ENCODE assay signal across 8 mouse cellular contexts in the genomic region with DNA sequence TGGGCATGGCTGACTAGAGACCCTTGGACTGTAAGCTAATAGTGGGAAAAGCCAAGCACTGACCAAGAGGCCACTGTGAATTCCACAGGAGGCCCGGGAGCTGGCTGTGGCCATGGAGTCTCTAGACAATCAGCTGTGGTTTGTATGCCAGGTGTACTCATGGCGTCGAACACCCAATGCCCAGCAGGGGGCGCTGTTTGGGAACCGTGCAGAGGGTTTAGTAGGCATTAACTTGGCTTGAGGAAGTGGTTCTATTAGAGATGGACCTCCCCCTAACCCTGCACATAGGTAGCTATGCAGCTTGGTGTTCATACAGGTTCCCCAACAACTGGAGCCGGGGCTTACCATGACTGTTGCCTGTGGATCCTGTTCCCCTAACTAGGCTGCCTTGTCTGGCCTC. TPM values are rescaled to one million over a fixed set of nuclear protein-coding genes. Genes with fewer than 3 reads are reported as not detected.
DNase-seq lines count a peak whose midpoint lies in the region; ATAC-seq and TF ChIP-seq lines count a peak whose summit lies in the region.

No protein-coding gene starts in this region.

- H3K27me3 ChIP-seq in ES-Bruce4 (ENCODE audit: control insufficient read depth, insufficient read depth, low read length, poor library complexity, severe bottlenecking), result no peaks in the 10 kb centered on the region
- H3K27me3 ChIP-seq in midbrain, embryonic 10.5 days (ENCODE audit: low read depth, poor library complexity, severe bottlenecking), result no peaks in the 10 kb centered on the region

- no peaks in the 10 kb centered on the region for H3K4me1 ChIP-seq in ES-Bruce4 (ENCODE audit: control insufficient read depth, insufficient read depth, low read length)
- H3K4me1 ChIP-seq in midbrain, embryonic 10.5 days, result no peaks in the 10 kb centered on the region

- TF ChIP-seq POLR2A in ES-Bruce4 (IDR thresholded peaks at IDR 0.05; ENCODE audit: insufficient read depth, low read length), result no peak

- peak; percentile 88 for TF ChIP-seq CTCF in ES-Bruce4 (IDR thresholded peaks at IDR 0.05; ENCODE audit: low read depth, low read length)

- peak; percentile 94 for ATAC-seq in megakaryocyte, adult 5-6 weeks (ENCODE audit: poor library complexity, severe bottlenecking)

- TF ChIP-seq EP300 in ES-Bruce4 (IDR thresholded peaks at IDR 0.05; ENCODE audit: insufficient read depth, low read depth, low read length), result no peak

- peak; percentile 18 for DNase-seq in gastrocnemius, postnatal 14 days
- no peak for DNase-seq in gastrocnemius, postnatal 25 days
- DNase-seq in embryo, embryonic 11 days, result peak; percentile 12
- peak; percentile 61 for DNase-seq in thymus, postnatal 14 days
- no peak for DNase-seq in midbrain, embryonic 10.5 days (ENCODE audit: low spot score)
- DNase-seq in adipocyte (ENCODE audit: low spot score), result no peak

- H3K27ac ChIP-seq in ES-Bruce4 (ENCODE audit: insufficient read depth, low read length), result no peak overlapping the region
- H3K27ac ChIP-seq in midbrain, embryonic 10.5 days (replicated peaks), result no peak overlapping the region

- no peak overlapping the region for H3K9ac ChIP-seq in ES-Bruce4 (ENCODE audit: low read depth, poor library complexity, severe bottlenecking)

- no peak overlapping the region for H3K4me3 ChIP-seq in ES-Bruce4 (ENCODE audit: low read depth, low read length)
- H3K4me3 ChIP-seq in midbrain, embryonic 10.5 days, result no peak overlapping the region

- 49% methylated on average over 6 of the region's 6 CpGs for WGBS in midbrain, embryonic 10.5 days

- H3K9me3 ChIP-seq in ES-Bruce4 (replicated peaks; ENCODE audit: control insufficient read depth, insufficient read depth, low read length, poor library complexity, severe bottlenecking), result no peaks in the 10 kb centered on the region
- peaks cover 13% of the 10 kb centered on the region; the same call in 1 of the 2 replicates for H3K9me3 ChIP-seq in midbrain, embryonic 10.5 days (replicated peaks)

- intact Hi-C loops in gastrocnemius, postnatal 14 days (cut with DNase I; ENCODE audit: low total_unique reads), result no loop called here

- no peaks in the 10 kb centered on the region for H3K36me3 ChIP-seq in ES-Bruce4 (ENCODE audit: control insufficient read depth, insufficient read depth, low read length, poor library complexity, severe bottlenecking)
- H3K36me3 ChIP-seq in midbrain, embryonic 10.5 days, result no peaks in the 10 kb centered on the region

RNA-seq across cellular contexts. Expression of a gene that starts 17.7 kb away (rescaled TPM):
- total RNA-seq in gastrocnemius, postnatal 14 days (2021), result under 1 TPM in 1 of 2 experiments, not detected in 1; 0.16 TPM
- total RNA-seq in gastrocnemius, postnatal 25 days (2021), result 1 to 10 TPM in 1 of 2 experiments, not detected in 1; 2.4 TPM
- polyA plus RNA-seq in ES-Bruce4 (2011; ENCODE audit: insufficient read depth, insufficient read length, low read depth, missing spikeins), result not detected in 2 replicates
- total RNA-seq in megakaryocyte, adult 5-6 weeks (2015), result 3.4 and 4.0 TPM in 2 replicates
- 12.2 and 15.3 TPM in 2 replicates for total RNA-seq in megakaryocyte, adult 5-6 weeks (2017)
- polyA plus RNA-seq in midbrain, embryonic 10.5 days (2016; fragmentation: Nextera tagmentation; extraction: Ambion mirVana), result not detected in 2 replicates

RNA-seq across cellular contexts. Expression of a gene that starts 18.2 kb away (rescaled TPM):
- total RNA-seq in gastrocnemius, postnatal 14 days (2021), result 1 to 10 TPM; 3.4 to 3.6 TPM
- total RNA-seq in gastrocnemius, postnatal 25 days (2021), result 1 to 10 TPM in 1 of 2 experiments, under 1 TPM in 1; 0.97 to 2.8 TPM
- 5.0 and 9.1 TPM in 2 replicates for polyA plus RNA-seq in ES-Bruce4 (2011; ENCODE audit: insufficient read depth, insufficient read length, low read depth, missing spikeins)
- not detected in 2 replicates for total RNA-seq in megakaryocyte, adult 5-6 weeks (2015)
- not detected in 2 replicates for total RNA-seq in megakaryocyte, adult 5-6 weeks (2017)
- polyA plus RNA-seq in midbrain, embryonic 10.5 days (2016; fragmentation: Nextera tagmentation; extraction: Ambion mirVana), result not detected in 2 replicates

RNA-seq across cellular contexts. Expression of a gene that starts 42.4 kb away (rescaled TPM):
- total RNA-seq in gastrocnemius, postnatal 14 days (2021), result under 1 TPM in 1 of 2 experiments, not detected in 1; 0.57 TPM
- under 1 TPM; 0.43 to 0.51 TPM for total RNA-seq in gastrocnemius, postnatal 25 days (2021)
- 0.70 and 0.99 TPM in 2 replicates for polyA plus RNA-seq in ES-Bruce4 (2011; ENCODE audit: insufficient read depth, insufficient read length, low read depth, missing spikeins)
- total RNA-seq in megakaryocyte, adult 5-6 weeks (2015), result 15.1 and 17.1 TPM in 2 replicates
- total RNA-seq in megakaryocyte, adult 5-6 weeks (2017), result 24.6 and 25.7 TPM in 2 replicates
- polyA plus RNA-seq in midbrain, embryonic 10.5 days (2016; fragmentation: Nextera tagmentation; extraction: Ambion mirVana), result not detected in 2 replicates

RNA-seq across cellular contexts. Expression of a gene that starts 50.1 kb away (rescaled TPM):
- total RNA-seq in gastrocnemius, postnatal 14 days (2021), result not detected
- not detected for total RNA-seq in gastrocnemius, postnatal 25 days (2021)
- not detected in 2 replicates for polyA plus RNA-seq in ES-Bruce4 (2011; ENCODE audit: insufficient read depth, insufficient read length, low read depth, missing spikeins)
- not detected in 2 replicates for total RNA-seq in megakaryocyte, adult 5-6 weeks (2015)
- not detected in 2 replicates for total RNA-seq in megakaryocyte, adult 5-6 weeks (2017)
- polyA plus RNA-seq in midbrain, embryonic 10.5 days (2016; fragmentation: Nextera tagmentation; extraction: Ambion mirVana), result not detected in 2 replicates

RNA-seq across cellular contexts. Expression of a gene that starts 54.7 kb away (rescaled TPM):
- 1 to 10 TPM; 3.7 to 4.1 TPM for total RNA-seq in gastrocnemius, postnatal 14 days (2021)
- total RNA-seq in gastrocnemius, postnatal 25 days (2021), result 1 to 10 TPM; 2.3 to 5.6 TPM
- polyA plus RNA-seq in ES-Bruce4 (2011; ENCODE audit: insufficient read depth, insufficient read length, low read depth, missing spikeins), result 12.4 and 14.6 TPM in 2 replicates
- 0.22 and 3.2 TPM in 2 replicates for total RNA-seq in megakaryocyte, adult 5-6 weeks (2015)
- 0.49 and 0.88 TPM in 2 replicates for total RNA-seq in megakaryocyte, adult 5-6 weeks (2017)
- 0.51 and 0.65 TPM in 2 replicates for polyA plus RNA-seq in midbrain, embryonic 10.5 days (2016; fragmentation: Nextera tagmentation; extraction: Ambion mirVana)

Comparison
In these comparisons a context has a peak if more than half of its experiments do, and no peak if none do; other contexts are left out.
1. DNase-seq: peak in gastrocnemius, postnatal 14 days (single experiment), embryo, embryonic 11 days (single experiment) and thymus, postnatal 14 days (single experiment); none in gastrocnemius, postnatal 25 days (single experiment), midbrain, embryonic 10.5 days (single experiment) and adipocyte (single experiment).
2. RNA of a gene that starts 42.4 kb away (total RNA-seq): 15.1 to 25.7 TPM in megakaryocyte, adult 5-6 weeks; 0.57 TPM in gastrocnemius, postnatal 14 days and 0.43 to 0.51 TPM in gastrocnemius, postnatal 25 days; every median in the first group is over 10 times any median in the second.